Mouse (Mus musculus) ZHBTc4 (cell line): ENCODE data around the gene Ccser1.

ENCODE experiments used
- DNase-seq: peaks from one replicate; pipeline ENCODE4 v3.0.0-alpha.2; 2011; ENCODE audit warnings: low read depth, low spot score

The Ccser1 gene

GRCm38 (mm10) chr6:61664572-61664971 is 484.4 kb downstream of the Ccser1 start:
- no peak for DNase-seq

DNA sequence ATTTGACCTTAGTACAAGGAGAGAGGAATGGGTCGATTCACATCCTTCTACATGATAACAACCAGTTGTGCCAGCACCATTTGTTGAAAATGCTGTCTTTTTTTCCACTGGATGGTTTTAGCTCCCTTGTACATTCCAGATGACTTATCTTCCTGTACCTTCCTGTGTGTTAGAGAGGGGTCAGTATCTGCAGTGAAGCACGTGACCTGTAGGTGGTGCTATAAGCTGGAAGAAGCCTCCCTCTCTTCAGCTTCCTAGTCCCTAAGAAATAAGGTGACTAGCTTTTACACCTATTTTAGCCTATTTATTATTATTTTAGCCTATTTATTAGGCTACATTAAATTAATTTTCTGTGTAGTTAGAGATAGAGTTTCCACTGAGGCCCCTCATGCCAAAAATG is 506.9 kb downstream of the Ccser1 start:
- DNase-seq = peak; percentile 69

- no peak for DNase-seq
Observed at GRCm38 (mm10) chr6:61703003-61703402, 522.9 kb downstream of the Ccser1 start.

DNA sequence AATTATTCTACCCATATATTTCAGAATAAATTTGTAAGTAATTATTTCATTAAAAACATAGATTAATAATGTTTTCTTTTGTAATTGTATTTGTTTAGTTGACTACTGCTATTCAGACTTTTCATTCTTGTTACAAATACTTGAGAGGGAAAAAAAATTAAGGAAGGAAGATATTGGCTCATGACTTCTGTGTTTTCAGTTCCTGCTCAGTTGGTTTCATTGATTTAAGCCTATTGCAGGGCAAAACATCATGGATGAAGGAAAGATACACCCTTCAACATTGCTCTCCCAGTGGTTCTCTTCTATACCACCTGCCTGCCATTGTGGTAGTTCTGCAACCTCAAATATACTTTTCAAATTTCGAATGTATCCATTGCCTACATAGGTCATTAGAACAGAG is 541.1 kb downstream of the Ccser1 start:
- no peak for DNase-seq

- DNase-seq = no peak
Observed at GRCm38 (mm10) chr6:61729065-61729464, 548.9 kb downstream of the Ccser1 start.

GRCm38 (mm10) chr6:61730088-61730880 is 550.2 kb downstream of the Ccser1 start:
- no peak for DNase-seq

DNA sequence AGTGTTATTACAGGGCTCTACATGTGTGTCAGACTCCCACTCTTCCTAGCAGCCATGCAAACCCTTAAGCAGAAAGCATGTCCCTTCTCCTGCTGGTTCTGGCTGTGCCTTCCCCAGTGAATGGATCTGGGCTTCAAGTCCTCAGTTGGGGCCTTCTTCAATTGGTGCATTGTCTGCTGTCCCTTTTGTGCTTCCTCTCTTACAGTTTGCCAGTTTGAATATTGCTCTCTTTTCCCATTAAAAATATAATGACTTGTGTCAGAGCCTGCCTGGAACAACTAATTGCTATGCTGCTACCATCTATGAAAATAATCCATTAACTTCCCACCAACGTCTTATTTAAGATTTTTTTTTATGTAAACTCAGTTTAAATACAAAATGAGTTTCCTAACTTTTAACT is 566.2 kb downstream of the Ccser1 start:
- DNase-seq = no peak

- no peak for DNase-seq
Observed at GRCm38 (mm10) chr6:61762135-61762534, 582.0 kb downstream of the Ccser1 start.

GRCm38 (mm10) chr6:61763379-61763778 is 583.3 kb downstream of the Ccser1 start:
- DNase-seq = no peak

GRCm38 (mm10) chr6:61765801-61766200 is 585.7 kb downstream of the Ccser1 start:
- no peak for DNase-seq

DNA sequence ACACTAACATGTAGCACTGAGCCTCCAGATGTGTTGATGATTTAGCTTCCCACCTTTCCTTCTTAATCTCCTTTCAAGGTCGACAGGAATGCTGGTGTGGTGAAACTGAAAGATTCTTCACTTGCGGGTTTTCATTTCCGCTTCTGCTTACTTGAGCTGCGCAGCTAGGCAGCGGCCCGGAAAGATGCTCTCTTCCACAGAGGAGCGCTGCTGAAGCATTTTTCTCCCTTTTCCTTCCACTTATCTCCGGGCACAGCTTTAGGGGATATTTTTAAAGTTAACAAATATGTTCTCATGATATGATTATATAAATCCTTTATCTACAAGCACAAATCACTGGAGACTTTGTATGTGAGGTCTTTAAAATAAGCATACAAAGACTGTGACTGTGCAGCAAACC is 587.0 kb downstream of the Ccser1 start:
- DNase-seq = no peak

GRCm38 (mm10) chr6:61786706-61787105 is 606.6 kb downstream of the Ccser1 start:
- no peak for DNase-seq

- no peak for DNase-seq
Observed at GRCm38 (mm10) chr6:61800889-61801288, 620.8 kb downstream of the Ccser1 start.

GRCm38 (mm10) chr6:61805481-61805880 is 625.4 kb downstream of the Ccser1 start:
- no peak for DNase-seq

GRCm38 (mm10) chr6:61817716-61818115 is 637.6 kb downstream of the Ccser1 start:
- no peak for DNase-seq

- DNase-seq = no peak
Observed at GRCm38 (mm10) chr6:61876302-61876701, 696.2 kb downstream of the Ccser1 start.

DNA sequence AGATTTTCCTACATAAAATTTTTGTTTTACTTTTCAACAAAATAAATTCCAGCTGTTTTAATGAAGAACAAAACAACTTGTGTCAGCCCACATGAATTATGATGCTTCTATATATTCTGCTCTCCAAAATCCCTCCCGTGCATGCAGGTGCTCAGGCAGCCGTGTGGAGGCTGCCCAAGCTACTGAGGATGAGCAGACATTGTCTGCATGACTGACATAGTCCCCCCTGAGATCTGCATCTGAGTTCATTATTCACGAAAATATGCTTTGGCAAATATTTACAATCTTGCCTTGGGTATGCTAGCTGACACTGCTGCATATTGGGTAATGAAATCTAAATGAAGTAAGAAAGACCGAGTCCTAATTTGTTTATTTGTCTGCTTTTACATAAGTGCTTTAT is 718.1 kb downstream of the Ccser1 start:
- DNase-seq = no peak

DNA sequence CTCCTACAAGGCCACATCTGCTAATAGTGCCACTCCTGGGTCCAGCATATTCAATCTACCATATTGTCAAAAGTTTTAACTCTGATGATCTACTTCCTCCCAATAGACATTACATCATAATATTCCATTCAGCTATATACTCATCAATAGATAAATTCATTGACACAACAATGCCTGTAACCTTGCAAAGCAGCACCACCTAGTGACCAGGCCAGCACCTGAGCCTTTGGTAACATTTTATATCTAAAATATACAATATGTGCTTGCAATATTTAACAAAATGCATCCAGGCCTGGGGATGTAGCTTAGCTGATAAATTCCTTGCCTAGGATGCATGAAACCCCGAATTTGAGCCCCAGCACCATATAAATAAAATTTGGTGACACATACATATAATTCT is 722.6 kb downstream of the Ccser1 start:
- DNase-seq = no peak

- no peak for DNase-seq
Observed at GRCm38 (mm10) chr6:61912896-61913295, 732.8 kb downstream of the Ccser1 start.

- no peak for DNase-seq
Observed at GRCm38 (mm10) chr6:61931622-61932021, 751.5 kb downstream of the Ccser1 start.

GRCm38 (mm10) chr6:61936656-61937055 is 756.5 kb downstream of the Ccser1 start:
- DNase-seq = no peak

DNA sequence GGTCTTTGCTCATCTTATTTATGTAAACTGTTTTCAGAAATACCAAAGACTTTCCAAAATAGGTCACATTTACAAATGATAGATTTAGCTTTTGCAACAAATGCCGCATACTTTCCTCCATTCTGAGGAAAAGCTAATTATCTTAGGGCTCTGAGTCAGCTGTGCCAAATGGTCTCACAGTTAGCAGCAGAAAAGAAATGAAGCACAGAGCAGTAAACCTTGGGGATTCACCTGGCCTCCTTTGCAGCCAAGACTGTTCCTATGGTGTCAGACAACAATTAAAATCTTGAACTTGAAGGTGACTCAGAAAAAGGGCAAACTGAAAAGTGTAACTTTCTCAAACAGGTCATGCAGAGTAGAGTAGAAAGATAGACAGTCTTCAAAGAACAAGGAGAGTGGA is 759.1 kb downstream of the Ccser1 start:
- no peak for DNase-seq

GRCm38 (mm10) chr6:61953703-61954102 is 773.6 kb downstream of the Ccser1 start:
- DNase-seq = peak; percentile 17

DNA sequence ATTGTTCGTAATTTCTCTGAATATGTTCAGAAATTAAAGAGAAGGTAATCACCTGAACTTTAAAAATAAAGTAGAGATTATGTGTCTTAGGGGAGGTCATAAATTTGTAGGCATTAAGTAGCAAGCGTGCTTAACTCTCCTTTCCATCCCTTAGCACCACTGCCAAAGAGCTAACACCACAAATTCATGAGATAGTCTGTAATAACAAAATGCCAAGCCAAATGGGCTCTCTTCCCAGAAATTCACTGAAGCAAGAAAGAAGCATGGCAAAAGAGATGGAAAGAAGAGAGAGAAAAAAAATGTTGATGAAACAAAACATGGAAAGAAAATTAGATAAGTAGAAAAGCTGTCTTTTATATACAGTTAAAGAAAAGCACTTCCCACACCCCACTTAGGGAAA is 796.8 kb downstream of the Ccser1 start:
- DNase-seq = no peak
